Mouse (Mus musculus) thymus, adult 2 months (tissue): ENCODE data around the gene Glis3.

ENCODE experiments used
- CTCF ChIP-seq: fragments of 200-500 bp; IDR thresholded peaks from 2 replicates; pipeline ENCODE4 v1.5.1; 2012; ENCODE audit warnings: mild to moderate bottlenecking, control low read depth, low read length, moderate library complexity, borderline replicate concordance; ENCODE audit not compliant: control insufficient read depth, poor library complexity, insufficient read depth; ENCODE audit errors: extremely low read depth
- POLR2A ChIP-seq: fragments of 200-500 bp; IDR thresholded peaks from 2 replicates; pipeline ENCODE4 v1.6.1; 2012; ENCODE audit warnings: mild to moderate bottlenecking, low read length, control low read depth, moderate library complexity; ENCODE audit not compliant: control insufficient read depth, poor library complexity, insufficient read depth; ENCODE audit errors: extremely low read depth

- no peak for TF ChIP-seq CTCF
- TF ChIP-seq POLR2A: no peak
These were observed 388.3 kb downstream of the Glis3 start for GRCm38 (mm10) chr19:28291596-28291995.
